20 mouse cellular contexts compared by ENCODE assay signal in the genomic region with DNA sequence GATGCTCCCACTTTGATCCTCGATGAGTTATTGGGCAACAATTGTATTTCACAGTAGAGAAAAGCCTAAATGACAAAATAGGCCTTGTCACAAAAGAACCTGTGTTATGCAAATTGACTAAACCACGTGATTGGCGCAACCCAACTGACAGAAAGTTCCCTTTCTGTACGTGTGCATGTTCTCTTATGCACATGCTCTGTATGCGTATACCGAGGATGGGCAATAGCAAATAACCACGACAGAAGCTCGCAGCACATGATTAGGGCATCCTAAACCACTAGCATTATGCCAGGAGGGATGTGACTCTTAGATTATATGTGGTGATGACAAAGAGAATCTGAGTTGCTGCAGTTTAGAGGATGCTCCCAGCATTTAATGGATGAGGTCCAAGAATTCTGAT.
"Had no signal": no experiment of that assay in that cellular context is flagged by ENCODE, and none has a peak within 500 bp of the region (broad histone marks: within the 10 kb centered on the region; RNA-seq: fewer than 3 reads in every experiment).

No protein-coding gene starts in this region.

- H3K27me3 ChIP-seq: kidney, embryonic 15.5 days; liver, embryonic 13.5 days; midbrain, embryonic 12.5 days; midbrain, embryonic 15.5 days; neural tube, embryonic 12.5 days; neural tube, embryonic 15.5 days; stomach, embryonic 15.5 days had no signal

- ATAC-seq: midbrain, embryonic 15.5 days had no signal

- H3K9me3 ChIP-seq: kidney, embryonic 15.5 days; liver, embryonic 13.5 days; midbrain, embryonic 12.5 days; midbrain, embryonic 15.5 days; neural tube, embryonic 12.5 days; neural tube, embryonic 15.5 days; stomach, embryonic 15.5 days had no signal

- H3K36me3 ChIP-seq: kidney, embryonic 15.5 days; liver, embryonic 13.5 days; midbrain, embryonic 12.5 days; midbrain, embryonic 15.5 days; neural tube, embryonic 12.5 days; neural tube, embryonic 15.5 days; stomach, embryonic 15.5 days had no signal

- H3K9ac ChIP-seq: kidney, embryonic 15.5 days; liver, embryonic 13.5 days; midbrain, embryonic 12.5 days; midbrain, embryonic 15.5 days; neural tube, embryonic 12.5 days; neural tube, embryonic 15.5 days; stomach, embryonic 15.5 days had no signal

- H3K4me1 ChIP-seq: kidney, embryonic 15.5 days; liver, embryonic 13.5 days; midbrain, embryonic 12.5 days; midbrain, embryonic 15.5 days; neural tube, embryonic 12.5 days; stomach, embryonic 15.5 days had no signal

- H3K27ac ChIP-seq: kidney, embryonic 15.5 days; left cerebral cortex, adult 2 months; liver, embryonic 13.5 days; midbrain, embryonic 12.5 days; midbrain, embryonic 15.5 days; neural tube, embryonic 12.5 days; neural tube, embryonic 15.5 days; stomach, embryonic 15.5 days had no signal

- H3K4me3 ChIP-seq: kidney, embryonic 15.5 days; left cerebral cortex, adult 2 months; liver, embryonic 13.5 days; midbrain, embryonic 12.5 days; midbrain, embryonic 15.5 days; neural tube, embryonic 12.5 days; neural tube, embryonic 15.5 days; stomach, embryonic 15.5 days had no signal

- DNase-seq: kidney, adult 11 months; kidney, adult 8-10 months; kidney, postnatal 10 days; kidney, postnatal 36 days; layer of hippocampus, postnatal 36 days; liver, embryonic 13.5 days; lung, adult 2 months; lung, postnatal 10 days; lung, postnatal 36 days; retina, postnatal 1 day; right cerebral cortex, postnatal 25 days; spleen, adult 18-20 months; thymus, postnatal 25 days had no signal
